Mouse (Mus musculus) C2C12 (cell line): ENCODE data around the gene Chst2. TPM values are rescaled to one million over a fixed set of nuclear protein-coding genes. Genes with fewer than 3 reads are reported as not detected.

Experiments used
- H3K27me3 ChIP-seq: one replicate; pipeline ENCODE4 v1.6.1; 2011; ENCODE audit not compliant: control insufficient read depth, insufficient read depth, insufficient read length
- H3K36me3 ChIP-seq: one replicate; pipeline ENCODE4 v1.6.1; 2011; ENCODE audit not compliant: control insufficient read depth, insufficient read depth
- H3K4me3 ChIP-seq: one replicate; pipeline ENCODE4 v1.5.1; 2011; ENCODE audit warnings: mild to moderate bottlenecking, control low read depth; ENCODE audit not compliant: poor library complexity, insufficient read depth, severe bottlenecking
- H3K79me2 ChIP-seq: one replicate; pipeline ENCODE4 v1.6.1; 2011; ENCODE audit not compliant: control insufficient read depth, insufficient read depth
- H3K79me3 ChIP-seq: one replicate; pipeline ENCODE4 v1.6.1; 2011; ENCODE audit warnings: low read depth, control low read depth
- H3ac ChIP-seq: one replicate; pipeline ENCODE3; 2011; ENCODE audit warnings: low read depth; ENCODE audit not compliant: control insufficient read depth, insufficient read length
- CEBPB ChIP-seq: IDR thresholded peaks from one replicate; pipeline ENCODE4 v1.6.1; 2011; ENCODE audit warnings: low read depth, mild to moderate bottlenecking, control low read depth, moderate library complexity
- CTCF ChIP-seq: IDR thresholded peaks from one replicate; pipeline ENCODE4 v1.5.1; 2011; ENCODE audit not compliant: control insufficient read depth, insufficient read depth, insufficient read length
- FOSL1 ChIP-seq: IDR thresholded peaks from one replicate; pipeline ENCODE4 v1.8.0; 2011; ENCODE audit warnings: mild to moderate bottlenecking, low read length; ENCODE audit not compliant: poor library complexity, insufficient read depth, severe bottlenecking
- MAX ChIP-seq: IDR thresholded peaks from one replicate; pipeline ENCODE4 v1.6.1; 2011; ENCODE audit warnings: mild to moderate bottlenecking, control low read depth
- MYOD1 ChIP-seq: IDR thresholded peaks from one replicate; pipeline ENCODE4 v1.6.1; 2011; ENCODE audit warnings: low read depth; ENCODE audit not compliant: control insufficient read depth, insufficient read length
- MYOG ChIP-seq: IDR thresholded peaks from one replicate; pipeline ENCODE4 v1.6.1; 2011; ENCODE audit not compliant: control insufficient read depth, insufficient read length; ENCODE audit errors: extremely low read depth
- USF1 ChIP-seq: IDR thresholded peaks from one replicate; pipeline ENCODE4 v1.6.1; 2011; ENCODE audit warnings: low read depth, mild to moderate bottlenecking, control low read depth, moderate library complexity
- polyA plus RNA-seq: library from polyadenylated mRNA; unstranded; fragments of >200 nt; fragmentation: generic; extraction: Trizol; gene quantifications from one replicate; pipeline ENCODE4 v1.2.1, GENCODE M21; 2012; ENCODE audit warnings: missing spikeins

The Chst2 gene
- polyA plus RNA-seq, 1 experiment, result 45.5 TPM

GRCm38 (mm10) chr9:95407586-95408220 lies 1.2 kb upstream of the Chst2 start:
- Histone ChIP-seq H3K36me3 (peaks cover 24% of the 10 kb centered on the region), H3K27me3 (no peaks in the 10 kb centered on the region), H3K79me2 (peaks cover 42% of the 10 kb centered on the region), H3K4me3 (peak overlapping the region; percentile 60), H3K79me3 (peaks cover 21% of the 10 kb centered on the region), H3ac (peak overlapping the region; percentile 53)
- TF ChIP-seq FOSL1 (no peak), MAX (peak; percentile 12)

- Histone ChIP-seq H3K27me3 (no peaks in the 10 kb centered on the region), H3K36me3 (peaks cover 24% of the 10 kb centered on the region), H3ac (peak overlapping the region; percentile 72), H3K79me2 (peaks cover 42% of the 10 kb centered on the region), H3K79me3 (peaks cover 21% of the 10 kb centered on the region), H3K4me3 (peak overlapping the region; percentile 60)
- TF ChIP-seq MYOD1, result no peak
- TF ChIP-seq FOSL1, result no peak
- TF ChIP-seq CEBPB, result no peak
- TF ChIP-seq CTCF, result no peak
- TF ChIP-seq MYOG, result no peak
- no peak for TF ChIP-seq MAX
- no peak for TF ChIP-seq USF1
Measured at GRCm38 (mm10) chr9:95405946-95406570, 464 bp downstream of the Chst2 start.

- Histone ChIP-seq H3K36me3 (peaks cover 24% of the 10 kb centered on the region), H3K4me3 (peak overlapping the region; percentile 60), H3K79me3 (peaks cover 21% of the 10 kb centered on the region), H3ac (peak overlapping the region; percentile 72), H3K79me2 (peaks cover 42% of the 10 kb centered on the region), H3K27me3 (no peaks in the 10 kb centered on the region)
- TF ChIP-seq MAX (peak; percentile 57), MYOD1 (no peak), USF1 (no peak), MYOG (no peak), CTCF (peak; percentile 38), CEBPB (no peak)
Measured at GRCm38 (mm10) chr9:95405511-95405945, 994 bp downstream of the Chst2 start.

- Histone ChIP-seq H3K4me3 (no peak overlapping the region), H3K36me3 (peaks cover 24% of the 10 kb centered on the region), H3K27me3 (no peaks in the 10 kb centered on the region), H3ac (no peak overlapping the region), H3K79me3 (peaks cover 21% of the 10 kb centered on the region), H3K79me2 (peaks cover 42% of the 10 kb centered on the region)
- TF ChIP-seq MYOG (no peak), MAX (no peak), CTCF (no peak), USF1 (no peak), CEBPB (no peak), MYOD1 (no peak), FOSL1 (no peak)
Measured at GRCm38 (mm10) chr9:95404811-95405465, 1.6 kb downstream of the Chst2 start.

- peaks cover 20% of the 10 kb centered on the region for H3K79me3 ChIP-seq
- H3K27me3 ChIP-seq, result no peaks in the 10 kb centered on the region
- H3ac ChIP-seq, result no peak overlapping the region
- TF ChIP-seq USF1 (no peak), MYOG (no peak), MYOD1 (no peak), MAX (no peak), FOSL1 (no peak), CEBPB (no peak), CTCF (no peak)
- H3K36me3 ChIP-seq, result peaks cover 24% of the 10 kb centered on the region
- peaks cover 39% of the 10 kb centered on the region for H3K79me2 ChIP-seq
- no peak overlapping the region for H3K4me3 ChIP-seq
Measured at GRCm38 (mm10) chr9:95401686-95402085, 4.8 kb downstream of the Chst2 start.
